Mouse (Mus musculus): ENCODE data around the gene Rergl.

Gene Rergl

DNA sequence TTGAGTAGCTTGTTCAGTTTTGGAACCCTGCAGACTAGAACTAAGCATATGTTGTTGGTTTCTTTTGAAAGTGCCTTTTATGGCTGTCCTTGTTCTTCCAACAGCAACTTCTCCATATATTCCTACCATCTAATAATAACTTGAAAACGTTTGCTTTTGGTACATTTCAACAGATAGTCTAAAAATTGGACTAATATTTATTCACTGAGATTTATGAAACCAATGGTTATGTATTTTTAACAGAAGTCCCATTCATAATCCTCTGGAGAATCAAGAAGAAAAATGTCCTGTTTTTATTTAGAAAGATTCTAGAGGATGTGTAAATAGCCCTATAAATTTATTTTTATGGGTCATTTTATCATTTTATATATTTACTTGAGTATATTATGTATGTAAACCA lies at the start of gene Rergl:
Rergl (minus strand) TSS at position 101 of the 400 bp plus-strand sequence.
- DNase-seq, result no peak

DNA sequence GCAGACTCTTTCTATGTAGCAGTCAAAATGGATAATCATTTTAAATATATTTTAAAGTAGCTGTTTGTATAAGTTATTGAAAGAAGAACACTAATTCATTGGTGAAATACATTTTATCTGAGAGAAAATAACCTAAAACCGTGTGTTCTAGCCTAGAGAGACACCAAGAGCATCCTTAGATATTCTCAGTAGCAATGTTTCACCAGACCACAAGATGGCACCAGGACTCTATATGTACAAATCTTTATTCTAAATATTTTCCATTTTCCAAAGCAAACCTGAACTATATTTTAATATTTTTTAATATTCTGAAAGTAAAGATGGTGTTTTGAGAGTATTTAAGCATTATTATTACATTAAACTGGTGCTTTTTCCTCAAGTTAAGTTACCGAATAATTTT lies 36.7 kb upstream of the Rergl start:
- no peak for DNase-seq

DNA sequence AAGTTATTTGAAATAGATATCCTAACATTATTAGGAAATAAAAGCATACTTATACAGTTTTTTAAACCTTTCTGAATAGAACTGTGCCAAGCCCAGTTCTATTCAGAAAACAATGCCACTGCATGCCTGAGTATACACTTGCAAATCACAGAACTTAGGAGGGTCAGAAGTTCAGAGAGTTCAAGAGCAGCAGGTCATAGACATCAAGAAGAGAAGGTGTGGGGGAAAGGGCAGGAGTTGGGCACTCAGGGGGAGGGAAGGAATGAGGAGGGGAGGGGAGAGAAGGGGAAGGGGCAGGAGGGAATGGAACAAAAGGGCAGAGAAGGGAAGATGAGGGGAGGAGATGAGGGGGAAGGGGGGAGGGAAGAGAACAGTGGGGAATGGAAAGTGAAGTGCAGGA lies 23.6 kb upstream of the Rergl start:
- no peak for DNase-seq

DNA sequence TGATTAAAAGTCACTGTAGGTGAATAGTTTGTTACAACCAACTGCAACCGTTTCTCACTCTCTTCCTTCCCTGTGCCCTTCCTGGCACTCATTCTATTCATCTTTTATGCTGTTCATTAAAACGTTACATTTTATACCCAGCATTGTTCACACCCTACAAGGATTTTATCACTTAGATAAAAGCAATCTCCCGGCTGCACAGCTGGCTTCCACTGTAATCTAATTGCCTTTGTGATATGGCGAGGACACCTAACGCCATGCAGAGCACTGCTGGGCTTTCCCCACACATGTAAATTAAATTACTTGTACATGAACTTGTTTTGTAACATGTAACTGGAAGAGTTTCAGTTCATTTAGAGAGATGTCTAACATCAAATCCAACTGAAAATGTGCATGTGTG lies 22.5 kb upstream of the Rergl start:
- DNase-seq, result no peak

DNA sequence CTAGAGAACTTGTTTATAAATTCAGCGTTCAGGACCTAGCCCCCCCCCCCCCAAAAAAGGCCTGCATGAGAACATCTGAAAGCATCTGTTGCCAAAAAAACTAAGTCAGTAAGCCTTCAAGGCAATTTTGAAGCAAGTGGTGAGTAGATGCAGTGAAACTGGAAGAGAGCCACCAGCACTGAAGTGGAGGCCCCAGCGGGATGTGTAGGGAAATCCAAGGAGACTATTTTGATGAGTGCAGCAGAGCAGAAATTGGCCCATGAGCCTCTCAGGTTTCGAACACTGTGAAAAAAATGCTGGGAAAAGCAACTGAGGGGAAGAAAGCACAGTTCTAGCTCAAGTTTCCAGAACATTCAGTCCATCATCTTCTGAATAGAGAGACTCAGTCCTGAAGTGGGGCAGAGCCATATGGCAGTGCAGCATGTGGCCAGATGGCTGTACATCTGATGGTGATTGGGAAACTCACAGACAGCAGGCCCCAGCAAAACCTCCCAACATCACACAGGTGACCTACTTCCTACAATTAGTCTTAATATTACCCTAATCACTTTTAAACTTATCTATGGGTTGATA lies 13.2 kb upstream of the Rergl start:
- no peak for DNase-seq

DNA sequence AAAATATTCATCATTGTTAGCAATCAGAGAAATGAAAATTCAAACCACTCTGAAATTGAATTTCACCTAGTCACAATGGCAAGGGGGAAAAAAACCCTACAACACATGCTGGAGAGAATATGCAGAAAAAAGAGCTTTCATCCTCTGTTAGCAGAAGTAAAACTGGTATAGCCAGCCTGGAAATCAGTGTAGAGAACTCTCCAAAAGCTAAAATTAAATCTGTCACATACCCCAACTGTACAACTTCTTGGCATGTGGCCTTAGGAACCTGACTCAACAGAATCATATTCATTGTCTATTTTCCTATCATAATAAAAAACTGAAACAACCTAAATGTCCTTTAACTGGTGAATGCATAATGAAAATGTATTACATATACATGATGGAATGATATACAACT lies 22.0 kb downstream of the Rergl start:
- no peak for DNase-seq

DNA sequence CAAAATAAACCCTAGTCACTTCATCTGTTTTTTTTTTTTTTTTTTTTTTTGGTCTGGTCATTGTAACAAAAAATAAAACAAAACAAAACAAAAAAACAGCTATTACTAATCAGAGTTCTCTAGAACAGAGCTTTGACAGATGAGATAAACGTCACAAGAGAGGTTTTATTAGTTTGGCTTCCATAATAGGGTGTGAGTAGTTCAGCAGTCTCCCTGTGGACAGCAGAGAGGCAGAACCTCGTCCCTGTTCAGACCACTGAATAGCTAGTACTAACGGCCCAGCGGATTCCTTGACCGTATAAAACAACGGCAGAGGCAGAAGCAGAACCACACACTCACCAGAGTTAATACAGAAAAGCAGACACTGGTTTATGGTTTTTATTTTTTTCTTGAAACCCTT lies 36.8 kb downstream of the Rergl start:
- DNase-seq, result no peak

DNA sequence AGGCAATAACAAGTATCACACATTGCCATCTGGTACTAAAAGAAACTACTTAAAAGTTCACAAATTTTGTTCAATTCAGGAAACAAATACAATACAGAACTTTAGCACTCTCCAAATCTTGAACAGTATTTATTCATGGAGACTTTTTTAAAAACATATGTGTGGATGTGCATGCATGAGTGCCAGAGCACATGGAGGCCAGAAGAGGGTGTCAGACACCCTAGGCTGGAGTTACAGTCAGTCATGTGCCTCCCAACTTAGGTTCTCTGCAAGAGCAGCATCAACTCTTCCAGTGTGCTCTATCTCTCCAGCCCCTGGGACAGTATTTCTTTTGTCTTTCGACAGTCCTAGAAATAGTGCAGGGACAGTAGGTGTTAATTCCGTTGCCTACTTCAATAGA lies 37.5 kb downstream of the Rergl start:
- DNase-seq, result no peak

DNA sequence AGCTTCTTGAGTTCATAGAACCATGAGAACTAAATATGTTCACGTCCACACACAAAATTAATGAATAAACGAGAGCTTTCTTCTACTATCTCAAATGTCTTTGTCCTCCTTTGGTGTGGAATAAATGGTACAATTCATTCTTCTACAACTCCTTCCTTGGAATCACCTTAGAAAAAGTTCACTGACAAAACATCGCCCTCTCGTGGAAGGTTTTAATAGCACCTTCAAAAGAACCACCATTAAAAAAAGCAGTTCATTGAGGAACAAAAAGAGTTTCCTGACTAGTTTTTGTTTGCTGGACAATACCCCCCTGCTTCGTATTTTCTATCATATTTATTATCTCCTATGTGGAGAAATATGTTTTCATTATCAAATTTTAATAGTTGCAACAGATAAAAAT lies 40.7 kb downstream of the Rergl start:
- no peak for DNase-seq

DNA sequence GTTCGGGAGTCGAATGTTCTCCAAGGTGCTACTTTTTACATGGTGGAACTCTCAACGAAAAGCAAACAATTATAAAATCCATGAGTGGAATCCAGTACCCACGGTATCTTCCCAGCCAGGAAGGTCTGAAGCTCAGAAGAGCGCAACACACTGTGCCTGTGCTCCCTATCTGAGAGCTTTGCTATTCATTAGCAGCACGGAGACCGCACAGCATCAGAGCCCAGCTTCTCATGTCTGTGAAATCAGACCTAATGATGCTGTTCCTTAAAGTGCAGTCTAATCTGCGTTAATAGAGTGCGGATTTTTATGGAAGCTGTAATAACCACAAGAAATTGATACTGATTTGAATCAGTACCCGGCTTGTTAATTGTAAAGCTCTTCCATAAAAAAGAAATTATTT lies 41.3 kb downstream of the Rergl start:
- no peak for DNase-seq

DNA sequence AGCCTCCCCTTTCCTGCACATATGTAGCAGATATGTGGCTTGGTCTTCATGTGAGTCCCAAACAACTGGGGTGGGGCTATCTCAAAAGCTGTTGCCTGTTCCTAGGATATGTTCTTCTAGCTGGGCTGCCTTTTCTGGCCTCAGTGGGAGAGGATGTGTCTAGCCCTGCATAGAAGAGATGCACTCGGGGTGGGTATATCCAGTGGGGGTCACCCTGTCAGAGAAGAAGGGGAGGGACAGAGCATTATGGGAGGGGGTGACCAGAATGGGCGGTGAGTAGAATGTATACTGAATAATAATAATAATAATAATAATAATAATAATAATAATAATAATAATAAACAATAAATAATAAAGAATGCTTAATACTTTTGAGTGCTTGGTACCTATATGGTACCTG lies 57.8 kb downstream of the Rergl start:
- DNase-seq, result no peak

Data from liver (tissue).